Mouse (Mus musculus): ENCODE data around the gene Myo16.

DNA sequence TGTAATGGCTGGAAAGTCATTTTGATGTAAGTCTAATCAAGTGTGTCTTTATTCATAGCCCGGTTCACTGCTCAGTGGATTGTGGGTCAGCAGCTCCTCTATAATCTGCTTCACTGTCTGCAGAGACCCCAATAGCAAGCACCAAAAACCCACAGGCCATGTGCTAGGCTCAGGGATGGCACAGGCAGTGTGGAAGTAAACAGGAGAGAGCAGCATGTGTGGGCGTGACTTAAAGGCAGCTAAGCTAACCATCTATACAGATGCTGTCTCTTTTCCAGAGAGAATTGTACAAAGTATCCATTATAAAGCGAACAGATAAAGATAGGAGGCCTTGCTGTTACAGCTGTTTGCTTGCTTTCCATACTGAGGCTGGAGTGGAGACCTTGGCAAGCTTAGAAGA, 358.4 kb downstream of the Myo16 start:
- TF ChIP-seq POLR2A (IDR thresholded peaks at IDR 0.05; ENCODE audit: insufficient read depth, low read depth, low read length) (no peak), CTCF (IDR thresholded peaks at IDR 0.05) (no peak), EP300 (IDR thresholded peaks at IDR 0.05; ENCODE audit: insufficient read depth, low read depth, low read length) (no peak)

All from heart, adult 2 months (tissue).